Mouse (Mus musculus) retina, adult 2 months (tissue): ENCODE data around the gene Tmem69.

Source experiments
- DNase-seq: peaks from one replicate; pipeline ENCODE4 v3.0.0-alpha.2; 2012; ENCODE audit warnings: low read depth, low spot score

Gene Tmem69

DNA sequence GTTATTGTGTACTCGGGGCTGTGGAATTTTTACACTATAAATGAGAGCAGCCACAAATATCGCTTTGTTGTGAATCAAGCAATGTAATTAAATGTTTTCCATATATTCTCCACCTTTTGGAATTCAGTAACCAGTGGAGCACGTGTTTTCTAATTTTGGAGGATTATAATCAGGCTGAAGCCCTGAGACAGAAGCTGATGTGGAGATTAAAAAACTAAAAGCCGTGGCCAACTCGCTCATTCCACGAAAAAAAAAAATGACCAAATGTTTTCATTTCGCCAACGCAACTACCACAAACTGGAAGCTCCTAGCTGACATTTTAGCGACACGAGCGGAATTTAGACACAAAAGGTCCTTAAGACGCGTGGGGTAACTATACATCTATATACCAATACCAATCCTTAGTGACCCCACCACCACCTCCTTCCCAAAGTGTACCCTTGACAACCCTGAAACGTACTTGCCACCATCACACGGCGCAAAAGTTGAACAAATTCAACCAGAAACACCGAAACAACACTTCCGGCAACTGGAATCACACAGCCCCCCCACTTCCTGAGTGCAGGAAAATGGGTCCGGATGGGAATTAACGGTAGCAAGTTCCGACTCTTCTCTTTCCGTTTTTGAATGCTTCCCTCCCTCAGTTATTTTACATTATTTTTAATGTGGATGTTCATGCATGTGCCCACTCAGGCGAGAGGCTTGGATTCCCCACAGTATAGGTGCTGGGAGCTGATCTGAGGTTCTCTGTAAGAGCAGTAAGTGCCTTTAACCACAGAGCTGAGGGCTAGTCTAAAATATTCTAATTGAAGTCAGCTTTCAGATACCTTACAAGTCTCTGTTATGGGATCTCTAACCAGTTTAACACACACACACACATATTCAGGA, at the start of gene Tmem69:
Tmem69 (minus strand) TSS at position 524 of the 888 bp plus-strand sequence.
- DNase-seq = peak; percentile 60

- DNase-seq = peak; percentile 84
Observed at GRCm38 (mm10) chr4:116596978-116597881, 41.5 kb upstream of the Tmem69 start.

- DNase-seq = no peak
Observed at GRCm38 (mm10) chr4:116596379-116596778, 40.6 kb upstream of the Tmem69 start, which contains the start of gene Ccdc17. Gene Ccdc17, plus strand, starts transcription at chr4:116596654.

- DNase-seq = no peak
Observed at GRCm38 (mm10) chr4:116595793-116596192, 40.1 kb upstream of the Tmem69 start.

DNA sequence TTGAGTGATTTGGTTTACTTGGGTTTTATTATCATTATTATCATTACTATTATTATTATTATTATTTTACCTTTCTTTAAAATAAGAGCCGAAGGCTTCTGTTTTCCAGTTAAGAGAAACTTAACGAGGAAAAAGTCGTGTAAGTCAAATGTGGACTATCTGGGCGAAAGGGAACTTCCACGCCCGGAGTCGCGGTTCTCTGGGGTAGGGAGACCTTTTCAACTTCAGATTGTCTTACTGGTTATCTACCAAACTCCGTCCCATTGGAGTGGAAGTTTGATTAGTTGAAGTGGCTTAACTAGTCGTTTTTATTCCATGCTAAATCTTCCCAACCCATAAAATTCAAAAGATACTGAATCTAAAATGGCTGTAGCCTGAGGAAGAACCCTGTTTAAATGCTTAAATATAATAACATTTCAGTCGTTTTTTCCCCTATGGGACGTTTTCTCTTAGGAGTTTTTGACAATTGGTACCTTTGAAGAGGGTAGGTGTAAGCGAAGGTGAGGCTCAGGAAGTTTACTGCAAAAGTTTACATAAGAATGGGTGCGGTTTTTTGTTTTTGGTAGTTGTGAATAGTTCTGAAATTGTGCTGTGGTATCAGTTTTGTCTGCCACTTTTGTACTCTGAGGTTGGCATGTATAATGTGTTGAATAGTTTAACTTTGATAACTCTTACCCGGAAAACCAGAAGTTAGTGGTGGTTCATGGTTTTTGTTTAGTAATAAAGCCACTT, 2.6 kb upstream of the Tmem69 start:
- DNase-seq = no peak

DNA sequence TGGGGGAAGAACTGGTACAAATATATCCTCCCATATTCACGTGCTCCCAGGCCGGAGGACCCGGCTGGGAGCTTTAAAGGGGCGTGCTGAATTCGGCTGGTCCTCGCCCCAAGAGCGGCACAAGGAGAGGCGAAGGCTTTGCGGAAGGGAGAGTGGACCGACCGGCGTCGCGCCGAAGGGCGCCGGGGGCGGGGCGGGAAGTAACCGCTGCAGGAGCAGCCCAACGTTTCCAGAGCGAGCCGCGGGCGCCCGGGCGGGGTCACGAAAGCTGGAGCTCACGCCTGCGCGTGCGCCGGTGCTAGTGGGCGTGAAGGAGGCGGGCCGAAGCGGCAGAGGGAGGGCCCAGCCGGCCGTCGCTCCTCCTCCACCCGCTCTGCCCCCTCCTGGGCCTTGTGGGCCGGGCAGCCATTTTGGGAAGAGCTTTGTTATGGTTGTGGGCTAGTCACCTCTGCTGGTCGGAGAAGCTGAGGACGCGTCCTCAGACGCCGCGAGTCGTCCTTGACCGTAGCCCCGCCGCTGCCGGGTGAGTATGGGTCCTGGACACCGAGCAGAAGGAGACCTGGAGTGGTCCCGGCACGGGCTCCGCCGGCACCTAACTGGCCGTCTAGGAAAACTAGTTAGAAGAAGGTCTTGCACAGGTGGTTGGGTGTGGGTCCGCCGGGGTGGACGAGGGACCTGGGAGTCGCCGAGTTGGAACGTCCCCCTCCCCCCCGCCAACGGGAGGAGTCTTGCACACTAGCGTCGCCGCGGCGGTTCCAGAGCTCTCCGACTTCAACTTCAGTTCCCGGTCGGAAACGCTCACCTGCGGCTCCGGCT, 1.8 kb upstream of the Tmem69 start, which contains the start of gene Gpbp1l1:
Gpbp1l1 (plus strand) TSS at position 353 of the 816 bp plus-strand sequence.
- peak; percentile 89 for DNase-seq

- peak; percentile 85 for DNase-seq
Observed at GRCm38 (mm10) chr4:116556561-116557305, 997 bp upstream of the Tmem69 start.

- DNase-seq = no peak
Observed at GRCm38 (mm10) chr4:116553035-116553434, 2.7 kb downstream of the Tmem69 start.

- DNase-seq = no peak
Observed at GRCm38 (mm10) chr4:116550432-116550831, 5.3 kb downstream of the Tmem69 start.

GRCm38 (mm10) chr4:116537737-116538136, 18.0 kb downstream of the Tmem69 start:
- DNase-seq = no peak

DNA sequence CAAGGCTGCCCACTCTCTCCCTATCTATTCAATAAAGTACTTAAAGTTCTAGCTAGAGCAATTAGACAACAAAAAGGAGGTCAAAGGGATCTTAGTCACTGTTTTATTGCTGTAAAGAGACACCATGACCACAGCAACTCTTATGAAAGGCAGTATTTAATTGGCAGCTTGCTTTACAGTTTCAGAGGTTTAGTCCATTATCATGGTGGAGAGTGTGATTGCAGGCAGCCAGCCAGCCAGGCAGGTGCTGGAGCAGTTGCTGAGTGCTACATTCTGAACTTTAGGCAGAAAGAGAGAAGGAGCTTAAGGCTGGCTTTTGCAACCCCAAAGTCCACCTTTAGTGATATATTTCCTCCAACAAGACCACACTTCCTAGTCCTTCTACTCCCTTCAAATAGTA, 19.4 kb downstream of the Tmem69 start:
- no peak for DNase-seq

DNA sequence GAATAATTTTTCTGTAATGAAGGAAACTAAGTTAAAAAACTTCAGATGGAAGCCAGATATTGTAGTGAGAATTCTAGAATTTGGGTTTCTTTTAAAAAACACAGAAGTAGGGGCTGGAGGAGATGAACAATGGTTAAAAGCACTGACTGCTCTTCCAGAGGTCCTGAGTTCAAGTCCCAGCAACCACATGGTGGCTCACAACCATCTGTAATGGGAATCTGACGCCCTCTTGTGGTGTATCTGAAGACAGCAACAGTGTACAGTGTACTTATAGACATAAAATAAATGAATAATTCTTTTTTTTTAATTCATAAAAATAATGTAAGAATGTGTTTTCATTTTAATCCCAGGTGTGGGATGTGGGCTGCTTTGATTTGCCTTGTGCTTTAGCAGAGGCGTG, 24.6 kb downstream of the Tmem69 start:
- DNase-seq = no peak

DNA sequence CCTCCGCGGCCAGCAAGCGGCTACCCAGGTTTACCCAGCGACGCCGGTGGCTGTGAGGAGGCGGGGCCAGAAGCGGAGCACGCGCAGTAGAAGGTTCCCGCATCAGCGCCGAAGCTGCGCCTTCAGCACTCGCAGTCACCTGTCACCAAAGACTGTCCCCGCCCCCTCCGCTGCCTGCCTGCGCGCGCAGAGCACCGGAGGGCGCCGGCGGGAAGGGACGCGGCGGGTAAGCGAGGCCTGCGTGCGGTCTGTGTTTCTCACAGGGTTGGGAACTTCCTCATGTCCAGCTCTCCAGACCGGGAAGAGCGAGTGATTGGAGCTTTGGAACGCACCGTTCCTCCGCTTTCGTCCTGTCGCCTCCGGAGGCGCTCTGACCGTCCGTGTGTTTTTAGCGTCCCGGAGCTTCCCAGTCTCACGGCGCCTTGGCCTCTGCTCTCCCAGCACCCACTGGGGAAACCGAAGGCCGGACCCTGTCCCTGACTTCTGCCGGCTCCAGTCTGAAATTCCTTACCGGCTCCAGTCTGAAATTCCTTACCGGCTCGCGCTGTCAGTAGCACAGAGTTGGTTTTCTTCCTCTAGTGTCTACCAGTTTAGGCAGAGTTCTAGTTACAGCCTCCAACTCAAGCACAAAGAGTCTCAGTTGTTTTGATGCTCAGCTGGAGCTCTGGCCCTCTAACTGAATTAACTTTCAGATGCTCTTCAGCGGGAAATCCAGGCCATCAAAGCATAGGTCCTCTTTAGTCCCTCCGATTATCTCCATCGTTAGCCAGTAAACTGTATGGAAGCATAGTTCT, 48.1 kb downstream of the Tmem69 start, which contains the start of gene Ipp:
Ipp (plus strand) TSS at position 125 of the 794 bp plus-strand sequence.
- DNase-seq = peak; percentile 89

DNA sequence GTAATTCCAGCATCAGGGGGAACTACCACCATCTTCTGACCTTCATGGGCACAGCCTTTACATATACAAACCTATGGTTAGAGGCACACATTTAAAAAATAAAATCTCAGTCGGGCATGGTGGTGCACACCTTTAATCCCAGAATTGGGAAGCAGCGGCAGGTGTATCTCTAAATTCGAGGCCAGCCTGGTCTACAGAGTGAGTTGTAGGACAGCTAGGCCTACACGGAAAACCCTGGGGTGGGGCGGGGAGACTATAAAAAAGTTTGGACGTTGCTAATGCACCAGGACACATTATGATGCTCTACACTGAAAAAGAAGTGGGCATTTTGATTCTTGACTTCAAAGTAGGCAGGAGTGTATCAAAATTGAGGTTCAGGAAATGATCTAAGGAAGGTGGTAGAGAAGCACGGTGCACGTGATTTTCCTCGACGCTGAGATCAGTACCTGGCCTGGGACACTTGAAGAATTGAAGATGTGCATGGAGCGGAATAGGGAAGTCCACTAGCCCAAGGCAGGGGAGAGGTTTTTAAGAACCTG, 48.8 kb downstream of the Tmem69 start:
- DNase-seq = no peak
